Mouse (Mus musculus) heart, embryonic 13.5 days (tissue): ENCODE measurements around the gene Ebi3. TPM values are rescaled to one million over a fixed set of nuclear protein-coding genes. Genes with fewer than 3 reads are reported as not detected.

Source experiments
- ATAC-seq: fragments of 200-750 bp; cut with Nextera tagmentation; 2 replicates; pipeline ENCODE4 v1.8.0; 2017; ENCODE audit warnings: moderate TSS enrichment; ENCODE audit not compliant: insufficient number of reproducible peaks, low FRiP score, low TSS enrichment; ENCODE audit errors: extremely low read depth
- H3K27ac ChIP-seq: fragments of 300-500 bp; sonication (generic); replicated peaks from 2 replicates; pipeline ENCODE4 v1.5.1; 2015; ENCODE audit warnings: moderate library complexity, mild to moderate bottlenecking, inconsistent platforms
- H3K27me3 ChIP-seq: fragments of 300-500 bp; sonication (generic); replicated peaks from 2 replicates; pipeline ENCODE4 v1.6.1; 2015; ENCODE audit warnings: mild to moderate bottlenecking, inconsistent platforms
- H3K36me3 ChIP-seq: fragments of 300-500 bp; sonication (generic); 2 replicates; pipeline ENCODE4 v1.6.1; 2015; ENCODE audit warnings: mild to moderate bottlenecking, inconsistent platforms
- H3K4me1 ChIP-seq: fragments of 300-500 bp; sonication (generic); 2 replicates; pipeline ENCODE4 v1.6.1; 2015; ENCODE audit warnings: inconsistent platforms
- H3K4me2 ChIP-seq: fragments of 300-500 bp; sonication (generic); 2 replicates; pipeline ENCODE4 v1.6.1; 2015; ENCODE audit warnings: inconsistent platforms, mild to moderate bottlenecking, moderate library complexity
- H3K4me3 ChIP-seq: fragments of 300-500 bp; sonication (generic); 2 replicates; pipeline ENCODE4 v1.5.1; 2015; ENCODE audit warnings: moderate library complexity, mild to moderate bottlenecking, inconsistent platforms
- H3K9ac ChIP-seq: fragments of 300-500 bp; sonication (generic); 2 replicates; pipeline ENCODE4 v1.6.1; 2015; ENCODE audit warnings: inconsistent platforms, mild to moderate bottlenecking, moderate library complexity
- H3K9me3 ChIP-seq: fragments of 300-500 bp; sonication (generic); 2 replicates; pipeline ENCODE4 v1.6.1; 2016; ENCODE audit warnings: inconsistent platforms
- WGBS: fragments of 180-500 bp; shearing (Covaris S2); methylation state at CpG from one replicate; pipeline ENCODE4 v1.1.7; 2015; ENCODE audit warnings: mixed read lengths; 5-methylcytosine and 5-hydroxymethylcytosine counted together
- polyA plus RNA-seq: library from polyadenylated mRNA; unstranded; fragments of >200 nt; fragmentation: Nextera tagmentation; extraction: Ambion mirVana; gene quantifications from 2 replicates; pipeline ENCODE4 v1.2.1, GENCODE M21; 2015

Gene Ebi3
- polyA plus RNA-seq, 1 experiment from 2014 or later, result 1.3 TPM

GRCm38 (mm10) chr17:55958918-55959728 is 6.7 kb downstream of the Ebi3 start, which contains the start of gene Yju2:
TSS of gene Yju2 (plus strand) at chr17:55959099.
- peak; percentile 83 for ATAC-seq
- peak within 1 kb of the TSS; percentile 60 for H3K4me3 ChIP-seq
- peak within 1 kb of the TSS; percentile 96 for H3K27ac ChIP-seq
- H3K9me3 ChIP-seq, result no peaks in the 10 kb centered on the region
- H3K36me3 ChIP-seq, result peaks cover 35% of the 10 kb centered on the region
- H3K9ac ChIP-seq, result peak within 1 kb of the TSS; percentile 80
- WGBS, result under 1% methylated on average over 43 of the region's 46 CpGs
- peaks cover 24% of the 10 kb centered on the region for H3K27me3 ChIP-seq
- peak within 1 kb of the TSS; percentile 81 for H3K4me2 ChIP-seq
- peaks cover 36% of the 10 kb centered on the region for H3K4me1 ChIP-seq

- H3K27me3 ChIP-seq, result peaks cover 14% of the 10 kb centered on the region
- H3K4me2 ChIP-seq, result peak overlapping the region; percentile 81
- H3K9ac ChIP-seq, result peak overlapping the region; percentile 78
- 74% methylated on average over 10 of the region's 10 CpGs for WGBS
- H3K4me1 ChIP-seq, result peaks cover 36% of the 10 kb centered on the region
- H3K4me3 ChIP-seq, result peak overlapping the region; percentile 60
- peak overlapping the region; percentile 96 for H3K27ac ChIP-seq
- peaks cover 45% of the 10 kb centered on the region for H3K36me3 ChIP-seq
- ATAC-seq, result no peak
- H3K9me3 ChIP-seq, result no peaks in the 10 kb centered on the region
Observed at GRCm38 (mm10) chr17:55959946-55960740, 7.7 kb downstream of the Ebi3 start.

GRCm38 (mm10) chr17:55960791-55961190 is 8.4 kb downstream of the Ebi3 start:
- H3K36me3 ChIP-seq, result peaks cover 52% of the 10 kb centered on the region
- H3K4me2 ChIP-seq, result no peak overlapping the region
- no peaks in the 10 kb centered on the region for H3K9me3 ChIP-seq
- no peak for ATAC-seq
- H3K4me3 ChIP-seq, result no peak overlapping the region
- H3K27ac ChIP-seq, result no peak overlapping the region
- H3K9ac ChIP-seq, result no peak overlapping the region
- H3K4me1 ChIP-seq, result peaks cover 36% of the 10 kb centered on the region
- H3K27me3 ChIP-seq, result peaks cover 8% of the 10 kb centered on the region

GRCm38 (mm10) chr17:55961631-55962030 is 9.2 kb downstream of the Ebi3 start:
- no peak overlapping the region for H3K9ac ChIP-seq
- no peak overlapping the region for H3K4me3 ChIP-seq
- H3K9me3 ChIP-seq, result no peaks in the 10 kb centered on the region
- H3K27me3 ChIP-seq, result peaks cover under 1% of the 10 kb centered on the region; the same call in 1 of the 2 replicates
- no peak for ATAC-seq
- H3K27ac ChIP-seq, result no peak overlapping the region
- H3K4me2 ChIP-seq, result no peak overlapping the region
- peaks cover 60% of the 10 kb centered on the region for H3K36me3 ChIP-seq
- H3K4me1 ChIP-seq, result peaks cover 28% of the 10 kb centered on the region
- WGBS, result 95% methylated on average over 7 of the region's 7 CpGs

- peaks cover 75% of the 10 kb centered on the region for H3K36me3 ChIP-seq
- no peaks in the 10 kb centered on the region for H3K27me3 ChIP-seq
- H3K4me3 ChIP-seq, result no peak overlapping the region
- H3K9me3 ChIP-seq, result no peaks in the 10 kb centered on the region
- H3K4me2 ChIP-seq, result no peak overlapping the region
- 71% methylated on average over 14 of the region's 14 CpGs for WGBS
- H3K9ac ChIP-seq, result peak overlapping the region; percentile 33; the same call in 1 of the 2 replicates
- H3K4me1 ChIP-seq, result peaks cover 30% of the 10 kb centered on the region
- no peak for ATAC-seq
- H3K27ac ChIP-seq, result no peak overlapping the region
Observed at GRCm38 (mm10) chr17:55963171-55963570, 10.7 kb downstream of the Ebi3 start.

- Histone ChIP-seq H3K9ac (no peak overlapping the region), H3K4me2 (no peak overlapping the region), H3K27ac (no peak overlapping the region), H3K9me3 (no peaks in the 10 kb centered on the region), H3K4me1 (peaks cover 34% of the 10 kb centered on the region), H3K27me3 (0 out of 2 replicates have a peak, but pooled peaks cover 1% of the 10 kb centered on the region), H3K4me3 (no peak overlapping the region), H3K36me3 (peaks cover 76% of the 10 kb centered on the region)
- ATAC-seq, result no peak
- WGBS, result 92% methylated on average over 10 of the region's 10 CpGs
Observed at GRCm38 (mm10) chr17:55964496-55964895, 12.1 kb downstream of the Ebi3 start.

- Histone ChIP-seq H3K9ac (no peak overlapping the region), H3K4me3 (no peak overlapping the region), H3K36me3 (peaks cover 76% of the 10 kb centered on the region), H3K27me3 (peaks cover 6% of the 10 kb centered on the region), H3K27ac (no peak overlapping the region), H3K4me2 (no peak overlapping the region), H3K4me1 (peaks cover 34% of the 10 kb centered on the region), H3K9me3 (no peaks in the 10 kb centered on the region)
- 82% methylated on average over 9 of the region's 9 CpGs for WGBS
- ATAC-seq, result no peak
Observed at GRCm38 (mm10) chr17:55964996-55965395, 12.6 kb downstream of the Ebi3 start.

GRCm38 (mm10) chr17:55967186-55967585 is 14.7 kb downstream of the Ebi3 start:
- H3K4me1 ChIP-seq, result peaks cover 43% of the 10 kb centered on the region
- 90% methylated on average over 4 of the region's 4 CpGs for WGBS
- no peak overlapping the region for H3K4me3 ChIP-seq
- peaks cover 24% of the 10 kb centered on the region for H3K27me3 ChIP-seq
- no peak overlapping the region for H3K9ac ChIP-seq
- no peak overlapping the region for H3K27ac ChIP-seq
- no peak for ATAC-seq
- H3K9me3 ChIP-seq, result no peaks in the 10 kb centered on the region
- peaks cover 59% of the 10 kb centered on the region for H3K36me3 ChIP-seq
- no peak overlapping the region for H3K4me2 ChIP-seq

GRCm38 (mm10) chr17:55968210-55968609 is 15.8 kb downstream of the Ebi3 start:
- Histone ChIP-seq H3K36me3 (peaks cover 49% of the 10 kb centered on the region), H3K9ac (peak overlapping the region; percentile 52; the same call in 1 of the 2 replicates), H3K4me2 (no peak overlapping the region), H3K4me3 (no peak overlapping the region), H3K27ac (peak overlapping the region; percentile 24; the same call in 1 of the 2 replicates), H3K27me3 (peaks cover 35% of the 10 kb centered on the region), H3K9me3 (no peaks in the 10 kb centered on the region), H3K4me1 (peaks cover 39% of the 10 kb centered on the region)
- no peak for ATAC-seq
- 27% methylated on average over 7 of the region's 7 CpGs for WGBS

GRCm38 (mm10) chr17:55969560-55969959 is 17.1 kb downstream of the Ebi3 start:
- Histone ChIP-seq H3K27me3 (peaks cover 35% of the 10 kb centered on the region), H3K9ac (peak overlapping the region; percentile 83), H3K36me3 (peaks cover 36% of the 10 kb centered on the region), H3K9me3 (no peaks in the 10 kb centered on the region), H3K4me3 (no peak overlapping the region), H3K4me2 (peak overlapping the region; percentile 91), H3K27ac (no peak overlapping the region), H3K4me1 (peaks cover 37% of the 10 kb centered on the region)
- WGBS, result 37% methylated on average over 14 of the region's 14 CpGs
- no peak for ATAC-seq
